Mouse (Mus musculus) liver, embryonic 14.5 days (tissue): Measurements from ENCODE around the gene Slc38a2. TPM values are rescaled to one million over a fixed set of nuclear protein-coding genes. Genes with fewer than 3 reads are reported as not detected.

Experiments used
- ATAC-seq: fragments of 200-750 bp; cut with Nextera tagmentation; 2 replicates; pipeline ENCODE4 v1.8.0; 2017; ENCODE audit warnings: moderate number of reproducible peaks, mild to moderate bottlenecking, moderate library complexity; ENCODE audit not compliant: insufficient read depth
- DNase-seq, 3 experiments: peaks; one replicate each; pipeline ENCODE4 v3.0.0-alpha.2; 2012 to 2013; ENCODE audit warnings: low read depth in 3 of 3, low spot score in 3 of 3
- H3K27ac ChIP-seq: fragments of 300-500 bp; sonication (generic); 2 replicates; pipeline ENCODE4 v1.5.1; 2014; ENCODE audit warnings: moderate library complexity, mild to moderate bottlenecking, control low read depth, inconsistent platforms
- H3K27me3 ChIP-seq: fragments of 300-500 bp; sonication (generic); 2 replicates; pipeline ENCODE4 v1.6.1; 2014; ENCODE audit warnings: mild to moderate bottlenecking, low read length, moderate library complexity; ENCODE audit not compliant: control insufficient read depth, insufficient read depth
- H3K36me3 ChIP-seq: fragments of 300-500 bp; sonication (generic); replicated peaks from 2 replicates; pipeline ENCODE4 v1.6.1; 2014; ENCODE audit warnings: low read depth; ENCODE audit not compliant: control insufficient read depth, insufficient read depth
- H3K4me1 ChIP-seq, 2 experiments: fragments of 200-500 bp in 1 of 2; fragments of 300-500 bp in 1 of 2; sonication (generic) in 1 of 2; replicated peaks; 2 replicates each; pipeline ENCODE4 v1.6.1; 2012 to 2014; ENCODE audit warnings: antibody characterized with exemption in 1 of 2, inconsistent platforms in 1 of 2, low read length in 1 of 2; ENCODE audit not compliant: control insufficient read depth in 2 of 2, insufficient read depth in 2 of 2
- H3K4me2 ChIP-seq: fragments of 300-500 bp; sonication (generic); 2 replicates; pipeline ENCODE4 v1.6.1; 2014; ENCODE audit warnings: low read depth, mild to moderate bottlenecking, control low read depth, moderate library complexity
- H3K4me3 ChIP-seq, 2 experiments: fragments of 200-500 bp in 1 of 2; fragments of 300-500 bp in 1 of 2; sonication (generic) in 1 of 2; 2 replicates each; pipeline ENCODE4 v1.5.1; 2012 to 2014; ENCODE audit warnings: low read depth in 2 of 2, low read length in 2 of 2, mild to moderate bottlenecking in 2 of 2, control low read depth in 1 of 2, inconsistent platforms in 1 of 2, moderate library complexity in 1 of 2; ENCODE audit not compliant: insufficient read depth in 1 of 2
- H3K9ac ChIP-seq: fragments of 300-500 bp; sonication (generic); replicated peaks from 2 replicates; pipeline ENCODE4 v1.6.1; 2014; ENCODE audit warnings: mild to moderate bottlenecking, control low read depth, moderate library complexity
- H3K9me3 ChIP-seq: fragments of 300-500 bp; sonication (generic); 2 replicates; pipeline ENCODE4 v1.6.1; 2016; ENCODE audit warnings: low read length, mixed read lengths; ENCODE audit not compliant: control insufficient read depth
- CTCF ChIP-seq: IDR thresholded peaks from 2 replicates; pipeline ENCODE4 v1.5.1; 2016; ENCODE audit warnings: antibody characterized with exemption, low read depth, control low read depth
- EP300 ChIP-seq: IDR thresholded peaks from 2 replicates; pipeline ENCODE4 v1.6.1; 2016; ENCODE audit warnings: antibody characterized with exemption, low read depth
- WGBS: fragments of 180-500 bp; shearing (Covaris S2); extraction: QIAGEN DNeasy Blood & Tissue Kit; methylation state at CpG from one replicate; pipeline ENCODE4 v1.1.7; 2014; ENCODE audit not compliant: insufficient replicate concordance; 5-methylcytosine and 5-hydroxymethylcytosine counted together
- polyA plus RNA-seq, 2 experiments: library from polyadenylated mRNA; depleted of rRNA in 1 of 2; stranded (reverse) in 1 of 2; unstranded in 1 of 2; fragments of >200 nt; fragmentation: Nextera tagmentation in 1 of 2; extraction: Ambion mirVana in 1 of 2; gene quantifications; 2 replicates each; pipeline versions ENCODE4 v1.2.1 to v1.2.3; 2012 to 2014

Slc38a2 gene
- polyA plus RNA-seq, 2 experiments = 19.9 to 28.8 TPM

GRCm38 (mm10) chr15:96710352-96711114 is 11.0 kb upstream of the Slc38a2 start:
- no peak for ATAC-seq
- no peak for TF ChIP-seq EP300
- Histone ChIP-seq H3K4me2 (peak overlapping the region; percentile 96), H3K27ac (peak overlapping the region; percentile 81), H3K4me3 (peak overlapping the region; percentile 80 to 85), H3K4me1 (peaks cover 13 to 18% of the 10 kb centered on the region in 2 experiments), H3K9ac (peak overlapping the region; percentile 91), H3K27me3 (no peaks in the 10 kb centered on the region), H3K36me3 (no peaks in the 10 kb centered on the region), H3K9me3 (no peaks in the 10 kb centered on the region)
- 21% methylated on average over 15 of the region's 15 CpGs for WGBS
- DNase-seq = no peak

DNA sequence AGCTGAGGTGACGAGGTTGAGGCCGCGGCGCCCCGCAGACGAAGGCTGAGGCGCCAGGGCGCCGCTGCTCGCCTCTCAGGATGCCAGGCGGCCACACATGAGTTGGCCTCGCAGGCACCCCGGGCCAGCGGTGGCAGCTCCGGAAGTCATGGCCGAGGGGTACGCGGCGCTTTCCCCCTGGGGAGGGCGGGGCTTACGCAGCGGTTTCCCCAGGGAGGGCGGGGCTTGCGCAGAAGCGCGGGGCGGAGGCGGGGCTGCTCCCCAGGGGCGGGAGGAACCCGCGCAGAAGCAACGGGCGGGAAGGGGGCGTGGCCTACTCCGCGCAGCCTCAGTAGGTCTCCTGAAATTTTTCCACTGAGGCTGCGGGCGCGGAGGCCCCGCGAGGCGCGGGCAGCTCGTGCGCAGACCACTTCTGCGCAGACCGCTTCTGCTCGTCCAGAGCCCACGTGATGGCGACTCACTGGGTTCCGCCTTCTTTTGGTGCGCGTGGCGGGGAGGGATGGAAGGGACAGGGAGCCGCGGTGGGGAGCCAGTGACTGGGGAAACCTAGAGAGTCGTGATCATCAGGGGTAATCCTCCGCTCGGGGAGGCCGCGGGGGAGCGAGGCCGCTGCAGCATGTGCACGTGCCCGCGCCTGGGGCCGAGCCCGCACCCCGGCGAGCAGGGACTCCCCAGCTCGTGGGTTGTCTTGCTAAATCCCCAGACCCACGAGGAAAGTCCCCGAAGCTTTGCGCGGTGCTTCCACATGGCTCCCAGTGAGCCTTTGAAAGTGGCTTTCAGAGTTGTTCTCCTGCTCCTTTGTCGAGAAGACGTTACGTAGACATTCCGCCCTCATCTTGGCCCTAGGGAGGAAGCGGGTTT is 10.2 kb upstream of the Slc38a2 start:
- Histone ChIP-seq H3K9ac (peak overlapping the region; percentile 91), H3K4me2 (peak overlapping the region; percentile 96), H3K4me1 (peaks cover 13 to 18% of the 10 kb centered on the region in 2 experiments), H3K27ac (peak overlapping the region; percentile 81), H3K36me3 (no peaks in the 10 kb centered on the region), H3K9me3 (no peaks in the 10 kb centered on the region), H3K4me3 (peak overlapping the region; percentile 80 to 85), H3K27me3 (no peaks in the 10 kb centered on the region)
- DNase-seq (peak; percentile 92 to 94 (median 94)), ATAC-seq (peak; percentile 94)
- WGBS = 1% methylated on average over 80 of the region's 80 CpGs
- TF ChIP-seq CTCF = no peak
- TF ChIP-seq EP300 = 0 out of 2 replicates have a peak, but pooled peaks have one; percentile 19

GRCm38 (mm10) chr15:96708976-96709490 is 9.5 kb upstream of the Slc38a2 start:
- 20% methylated on average over 14 of the region's 14 CpGs for WGBS
- Histone ChIP-seq H3K9me3 (no peaks in the 10 kb centered on the region), H3K4me2 (peak overlapping the region; percentile 96), H3K4me1 (peaks cover 13 to 18% of the 10 kb centered on the region in 2 experiments), H3K9ac (peak overlapping the region; percentile 90), H3K4me3 (peak overlapping the region; percentile 66 to 80), H3K27me3 (no peaks in the 10 kb centered on the region), H3K36me3 (no peaks in the 10 kb centered on the region), H3K27ac (peak overlapping the region; percentile 64)
- DNase-seq (no peak), ATAC-seq (peak; percentile 5; the same call in 1 of the 2 replicates)
- TF ChIP-seq CTCF (no peak), EP300 (no peak)

- no peak overlapping the region for H3K4me3 ChIP-seq
- DNase-seq (no peak), ATAC-seq (no peak)
- H3K4me2 ChIP-seq = peak overlapping the region; percentile 20; the same call in 1 of the 2 replicates
- no peaks in the 10 kb centered on the region for H3K9me3 ChIP-seq
- H3K36me3 ChIP-seq = no peaks in the 10 kb centered on the region
- no peaks in the 10 kb centered on the region for H3K27me3 ChIP-seq
- 67% methylated on average over 8 of the region's 8 CpGs for WGBS
- peaks cover 13 to 18% of the 10 kb centered on the region in 2 experiments for H3K4me1 ChIP-seq
- no peak for TF ChIP-seq EP300
- no peak for TF ChIP-seq CTCF
- H3K9ac ChIP-seq = no peak overlapping the region
- no peak overlapping the region; the same call in 1 of the 2 replicates for H3K27ac ChIP-seq
Measured at GRCm38 (mm10) chr15:96708428-96708827, 8.9 kb upstream of the Slc38a2 start.
